Mouse (Mus musculus) neural tube, embryonic 10.5 days (tissue): ENCODE results near the gene Rcan1.

Experiments
- DNase-seq: peaks from one replicate; pipeline ENCODE4 v3.0.0-alpha.2; 2017; ENCODE audit warnings: low spot score; ENCODE audit errors: extremely low spot score

Gene Rcan1

DNA sequence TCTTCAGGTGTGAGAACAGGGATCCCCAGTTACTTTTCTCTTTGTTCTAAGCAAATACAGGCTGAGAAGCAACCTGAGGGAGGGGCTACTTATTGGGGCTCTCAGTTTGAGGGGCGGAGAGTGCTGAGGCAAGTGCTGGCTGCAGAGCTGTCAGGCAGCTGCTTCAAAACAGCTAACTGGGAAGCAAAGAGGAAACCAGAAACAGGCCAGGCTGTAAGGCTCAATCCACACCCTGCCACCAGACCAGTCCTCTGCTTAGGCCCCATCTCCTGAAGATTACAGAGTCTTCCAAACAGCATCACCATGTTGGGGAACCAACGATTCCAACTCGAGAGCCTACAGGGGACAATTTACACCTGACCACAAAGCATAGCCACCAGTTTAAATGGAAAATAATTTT lies 2.2 kb upstream of the Rcan1 start:
- no peak for DNase-seq

DNA sequence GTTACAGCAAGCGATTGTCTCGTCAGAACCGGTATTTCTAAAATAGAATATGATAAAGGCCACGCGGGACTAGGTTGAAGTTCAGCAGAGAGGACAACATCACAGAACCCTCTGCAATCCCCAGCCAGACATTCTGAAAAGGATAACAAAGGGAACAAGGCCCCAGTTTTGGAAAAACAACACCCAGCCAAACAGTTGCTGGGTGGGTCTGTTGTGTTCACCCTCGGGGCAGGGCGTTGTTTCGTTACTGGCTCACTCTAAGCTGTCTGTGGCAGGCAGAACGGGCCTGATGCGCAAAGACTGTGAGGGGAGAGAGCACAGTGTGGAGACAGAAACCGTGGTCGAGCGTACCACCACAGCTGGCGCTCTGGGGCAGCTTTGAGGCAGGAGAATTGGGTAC lies 2.2 kb downstream of the Rcan1 start:
- no peak for DNase-seq

DNA sequence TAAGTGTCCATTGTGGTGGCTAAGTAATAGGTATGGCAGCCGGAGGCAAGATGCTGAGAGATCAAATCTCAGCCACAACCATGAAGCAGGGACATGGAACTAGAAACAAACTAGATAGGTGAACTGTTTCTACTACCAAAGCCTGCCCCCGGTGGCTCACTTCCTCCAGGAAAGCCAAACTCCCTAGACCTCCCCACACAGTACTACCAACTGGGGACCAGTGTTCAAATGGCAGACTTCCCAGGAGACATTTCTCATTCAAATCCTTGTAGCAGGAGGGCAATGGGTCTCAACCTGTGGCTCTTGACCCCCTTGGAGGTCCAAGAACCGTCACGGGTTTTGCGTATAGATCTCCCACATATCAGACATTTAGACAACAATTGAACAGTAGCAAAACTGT lies 3.6 kb downstream of the Rcan1 start:
- no peak for DNase-seq

DNA sequence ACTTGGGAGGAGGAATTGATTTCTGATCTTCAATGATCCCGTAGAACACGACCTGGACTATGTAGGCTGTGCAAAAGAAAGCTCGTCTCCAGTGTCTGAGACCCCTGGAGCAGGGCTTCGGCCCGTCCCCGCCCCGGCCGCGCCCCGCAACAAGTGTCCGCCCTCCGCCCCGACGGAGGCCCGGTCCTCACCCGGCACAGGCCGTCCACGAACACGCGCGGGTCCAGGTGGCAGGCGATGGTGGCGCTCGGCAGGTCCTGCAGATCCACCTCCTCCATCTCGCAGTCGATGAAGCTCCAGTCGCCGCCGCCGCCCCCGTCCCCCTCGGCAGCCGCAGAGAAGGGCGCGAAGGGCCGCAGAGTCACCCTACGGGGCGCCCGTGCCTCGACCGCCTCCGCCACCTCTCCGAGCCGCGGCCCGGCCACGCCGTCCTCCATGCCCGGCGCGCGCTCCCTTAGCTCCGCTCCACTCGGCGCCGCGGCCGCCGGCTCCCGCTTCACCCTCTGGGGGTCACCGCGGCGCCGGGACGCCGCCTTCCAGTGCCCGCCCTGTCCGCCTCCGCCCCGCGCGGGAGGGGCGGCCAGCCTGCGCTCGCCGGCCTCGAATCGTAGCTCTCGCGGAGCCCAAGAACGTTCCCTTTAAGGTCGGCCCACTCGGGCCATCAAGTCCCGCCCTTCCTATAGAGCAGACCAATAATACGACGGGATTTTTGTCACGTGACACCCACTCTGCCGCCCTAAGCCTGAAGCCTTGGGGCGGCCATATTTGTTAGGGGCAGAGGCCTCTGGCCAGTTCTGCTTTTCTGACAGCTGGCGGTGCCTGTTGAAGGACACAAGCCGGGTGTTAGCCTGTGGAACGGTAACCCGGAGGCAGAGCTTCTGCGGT lies 4.8 kb downstream of the Rcan1 start:
- peak; percentile 94 for DNase-seq

DNA sequence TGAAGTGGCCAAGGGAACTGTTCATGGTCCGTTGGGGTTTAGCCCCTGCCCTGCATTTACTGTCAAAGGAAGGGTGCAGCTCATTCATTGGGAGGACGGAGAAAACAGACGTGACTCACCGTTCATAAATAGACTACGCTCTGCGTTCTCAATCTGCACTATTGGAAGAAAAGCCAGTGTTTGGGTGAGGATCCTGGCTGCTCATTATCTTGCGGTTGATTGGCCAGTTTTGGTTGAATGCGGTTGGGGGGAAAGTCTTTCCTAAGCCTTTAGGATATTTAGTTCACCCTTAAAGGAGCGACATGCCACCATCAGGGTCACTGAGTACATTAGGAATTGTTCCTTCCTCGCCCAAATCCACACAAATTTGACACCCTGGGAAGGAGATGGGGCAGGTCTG lies 5.4 kb downstream of the Rcan1 start:
- DNase-seq, result no peak

DNA sequence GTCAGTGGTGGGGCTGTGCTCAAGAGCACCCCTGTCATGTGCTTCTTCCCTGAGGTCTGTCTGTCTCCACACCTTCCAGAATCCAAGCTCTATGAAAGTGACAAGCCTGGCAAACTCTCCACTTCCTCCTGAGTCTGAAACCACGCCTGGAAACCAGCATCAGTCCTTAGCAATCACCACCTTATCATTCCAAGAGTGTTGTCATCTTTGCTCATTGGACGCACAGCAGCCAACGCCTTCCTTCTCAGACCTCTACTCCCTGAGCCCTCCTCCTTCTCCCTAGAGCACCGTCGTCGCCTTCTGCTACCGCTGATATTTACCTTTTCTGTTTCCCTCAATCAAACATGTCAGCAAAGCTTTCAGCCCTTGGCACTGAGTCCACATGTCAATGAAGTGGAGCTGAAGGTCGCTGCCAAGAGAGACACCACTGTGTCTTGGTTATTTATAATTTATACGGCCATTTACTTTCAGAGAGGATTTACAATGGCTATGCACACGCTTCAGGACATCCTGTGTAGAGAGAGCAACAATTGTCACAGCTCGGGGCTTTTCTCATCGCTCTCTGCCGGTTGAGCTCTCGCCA lies 6.2 kb downstream of the Rcan1 start:
- no peak for DNase-seq

DNA sequence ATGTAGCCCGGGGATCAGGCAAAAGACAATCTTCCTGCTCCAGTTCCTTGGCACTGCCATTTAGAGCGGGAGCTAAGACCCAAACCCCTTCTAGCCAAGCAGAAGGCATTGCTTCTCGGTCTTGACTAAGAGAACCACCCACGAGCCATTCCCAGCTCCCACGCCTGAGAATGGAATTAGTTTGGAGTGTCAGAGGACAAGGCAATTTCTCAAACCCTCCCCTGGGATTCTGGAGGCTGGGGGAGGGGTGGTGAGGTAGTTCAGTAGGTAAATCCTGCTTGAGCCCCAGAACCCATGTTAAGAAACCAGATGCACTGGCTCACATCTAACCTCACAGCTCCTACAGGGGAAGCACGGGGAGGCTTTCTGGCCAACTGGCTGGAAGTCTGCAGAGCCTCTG lies 9.3 kb downstream of the Rcan1 start:
- no peak for DNase-seq

DNA sequence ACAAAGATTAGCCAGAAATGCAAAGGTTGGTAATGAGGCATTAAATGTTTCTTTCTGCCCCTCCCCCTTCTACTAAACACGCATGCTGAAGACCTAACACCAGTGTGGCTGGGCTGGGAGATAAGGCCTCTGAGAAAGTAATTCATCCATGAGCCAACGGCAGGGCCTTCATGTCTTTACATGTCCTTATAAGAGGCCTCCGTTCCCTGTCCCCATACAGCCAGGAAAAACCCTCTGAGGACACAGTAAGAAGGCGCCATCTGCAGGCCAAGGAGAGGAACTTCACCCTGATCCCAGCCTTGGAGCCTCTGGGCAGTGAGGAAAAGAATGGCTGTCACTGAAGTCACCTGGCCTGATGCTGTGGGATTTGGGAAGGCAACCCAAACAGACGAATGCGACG lies 13.1 kb downstream of the Rcan1 start:
- peak; percentile 72 for DNase-seq

DNA sequence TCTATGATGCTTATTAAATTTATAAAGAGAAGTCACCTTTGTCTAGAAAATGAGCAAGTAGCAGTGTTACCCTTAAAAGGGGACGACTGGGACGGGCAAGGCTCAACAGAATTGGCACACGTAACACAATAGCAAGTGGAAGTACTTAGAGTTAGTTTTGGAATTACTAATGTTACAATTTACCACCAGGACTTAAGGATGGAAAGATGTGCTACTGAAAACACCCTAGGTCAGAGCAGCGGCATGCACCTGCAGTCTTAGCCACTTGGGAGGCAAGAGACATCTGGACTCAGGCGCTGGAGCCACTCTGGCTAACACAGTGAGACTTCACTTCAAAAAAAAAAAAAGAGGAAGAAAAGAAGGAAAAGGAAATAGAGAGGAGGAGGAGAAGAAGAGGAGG lies 14.7 kb downstream of the Rcan1 start:
- DNase-seq, result no peak

DNA sequence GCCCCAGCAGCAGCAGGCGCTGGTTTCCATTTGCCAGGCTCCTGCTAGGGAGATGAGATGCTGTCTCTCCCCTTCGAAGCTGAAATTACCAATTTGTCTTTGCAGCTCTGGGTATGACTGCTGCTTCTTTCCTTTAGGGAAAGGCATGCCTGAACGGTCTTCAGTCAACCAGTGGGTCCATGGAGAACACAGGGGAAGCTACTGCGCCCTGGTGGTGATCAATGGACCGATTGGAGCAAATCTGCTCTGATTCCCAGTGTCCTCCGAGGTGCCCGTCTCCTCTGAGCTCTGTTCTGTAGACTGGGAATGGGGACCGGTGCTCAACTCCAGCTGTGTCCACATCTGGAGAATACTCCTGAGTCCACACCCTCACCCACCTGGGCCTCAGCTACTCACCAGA lies 15.2 kb downstream of the Rcan1 start:
- no peak for DNase-seq

DNA sequence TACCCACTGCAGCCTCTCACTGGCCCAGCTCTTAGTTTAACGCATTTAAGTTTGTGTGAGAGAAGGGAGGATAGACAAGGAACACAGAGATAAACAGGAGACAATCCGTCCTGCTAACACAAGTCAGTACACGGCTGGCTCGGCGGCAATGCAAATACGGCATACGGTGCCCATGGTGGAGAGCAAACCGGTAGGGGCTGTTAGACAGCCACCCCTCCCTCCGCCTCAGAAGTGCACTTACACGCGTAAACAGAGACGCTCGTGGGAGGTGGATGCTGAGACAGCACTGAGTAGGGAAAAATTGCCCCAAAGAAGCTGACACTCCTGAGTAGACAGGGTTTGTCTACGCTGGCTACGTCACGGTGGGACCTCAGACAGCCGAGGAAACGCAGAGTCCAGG lies 16.2 kb downstream of the Rcan1 start:
- DNase-seq, result no peak

DNA sequence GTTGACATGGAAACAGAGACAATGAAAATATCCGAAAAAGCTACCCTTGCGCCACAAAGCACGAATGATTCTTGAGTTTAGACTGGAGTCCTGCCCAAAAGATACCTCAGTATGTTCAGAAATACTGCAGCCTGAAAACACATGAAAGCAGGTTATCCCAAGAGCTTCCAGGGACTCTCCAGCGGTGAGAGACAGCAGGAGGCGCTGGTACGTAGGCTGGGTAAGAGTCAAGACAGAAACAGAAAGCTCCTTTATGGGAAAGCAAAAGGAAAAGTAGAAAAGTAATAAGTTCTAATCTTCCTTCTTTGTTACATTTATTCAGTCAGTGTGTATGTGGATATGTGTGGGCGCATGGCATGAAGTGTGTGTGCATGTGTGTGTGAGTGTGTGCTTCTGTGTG lies 16.7 kb downstream of the Rcan1 start:
- DNase-seq, result no peak

DNA sequence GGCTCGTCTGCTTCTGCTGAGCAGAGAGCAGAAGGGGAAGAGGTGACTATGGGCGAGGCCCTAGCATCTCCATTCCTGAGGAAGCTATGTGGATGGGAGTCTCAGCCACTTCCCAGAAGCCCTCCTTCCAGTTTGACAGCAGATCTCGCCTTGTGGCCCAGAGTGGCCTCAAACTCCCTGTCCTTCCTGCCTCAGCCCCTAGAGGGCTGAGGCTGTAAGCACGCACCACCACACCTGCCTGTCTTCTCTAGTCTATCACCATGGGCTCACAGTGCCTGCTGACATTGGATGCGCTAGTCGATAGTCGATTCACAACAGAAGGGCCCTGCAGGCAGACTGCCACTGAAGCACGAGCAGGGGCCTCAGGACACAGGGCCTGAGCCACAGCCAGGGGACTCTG lies 18.1 kb downstream of the Rcan1 start:
- no peak for DNase-seq

DNA sequence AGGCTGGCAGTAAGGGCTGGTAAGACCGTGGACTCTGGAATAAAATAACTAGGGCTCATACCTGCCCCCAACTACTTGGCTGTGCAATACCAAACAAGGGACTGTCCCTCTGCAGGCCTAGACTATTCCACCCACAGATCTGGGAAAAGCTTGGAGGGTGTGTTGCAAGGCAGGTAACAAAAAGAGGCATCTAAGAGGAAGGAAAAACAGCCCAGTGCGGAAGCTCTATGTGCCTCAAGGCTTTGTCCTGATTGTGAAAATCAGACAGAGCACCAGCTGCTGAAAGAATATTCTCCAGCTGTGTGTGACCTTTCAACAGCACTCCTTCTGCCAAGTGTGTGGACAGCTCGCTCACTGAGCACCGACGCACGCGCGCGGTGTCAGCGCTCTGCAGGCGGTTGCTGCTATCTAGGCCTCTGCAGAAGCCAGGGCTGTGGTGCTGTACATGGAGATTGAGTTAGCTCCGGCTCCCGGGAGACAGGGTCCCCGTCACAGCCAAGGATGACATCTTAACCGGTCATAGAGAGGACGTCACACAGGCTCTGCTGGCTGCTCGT lies 19.1 kb downstream of the Rcan1 start:
- no peak for DNase-seq

DNA sequence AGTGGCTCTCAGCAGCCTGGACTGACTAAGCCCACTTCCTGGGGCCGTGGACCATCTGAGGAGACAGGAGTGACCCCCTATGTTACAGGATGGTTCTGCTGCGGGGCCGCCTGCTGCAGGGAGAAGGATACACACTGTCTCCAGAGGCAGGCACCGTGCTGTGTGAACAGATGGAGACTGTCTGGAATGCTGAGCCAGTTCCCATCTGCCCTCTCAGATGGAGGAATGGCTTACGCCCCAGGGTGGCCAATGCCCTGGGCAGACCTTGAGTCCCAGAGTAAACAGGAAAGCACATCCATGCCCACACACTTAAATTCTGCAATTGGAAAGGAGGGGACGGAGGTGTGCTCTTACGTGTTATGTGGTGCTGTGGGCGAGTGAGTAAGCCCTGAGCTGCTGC lies 20.3 kb downstream of the Rcan1 start:
- no peak for DNase-seq

DNA sequence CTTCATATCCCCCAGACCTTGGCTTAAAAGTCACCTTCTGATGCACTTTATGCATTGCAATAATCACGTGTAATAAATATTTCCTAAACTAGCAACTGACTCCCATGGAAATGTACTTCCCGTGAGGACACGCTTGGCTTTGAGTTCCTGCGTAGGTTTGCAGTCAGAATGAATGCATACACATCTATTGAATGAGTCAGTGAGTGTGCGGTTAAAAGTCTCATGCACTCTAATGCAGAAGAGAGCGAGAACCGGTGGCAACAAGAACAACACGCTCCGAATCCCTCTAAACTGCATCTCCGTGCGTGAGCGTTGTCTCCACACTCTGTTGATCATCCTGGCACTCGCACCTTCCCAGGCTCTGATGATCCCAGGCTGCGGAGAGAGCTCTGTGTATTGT lies 21.6 kb downstream of the Rcan1 start:
- no peak for DNase-seq

DNA sequence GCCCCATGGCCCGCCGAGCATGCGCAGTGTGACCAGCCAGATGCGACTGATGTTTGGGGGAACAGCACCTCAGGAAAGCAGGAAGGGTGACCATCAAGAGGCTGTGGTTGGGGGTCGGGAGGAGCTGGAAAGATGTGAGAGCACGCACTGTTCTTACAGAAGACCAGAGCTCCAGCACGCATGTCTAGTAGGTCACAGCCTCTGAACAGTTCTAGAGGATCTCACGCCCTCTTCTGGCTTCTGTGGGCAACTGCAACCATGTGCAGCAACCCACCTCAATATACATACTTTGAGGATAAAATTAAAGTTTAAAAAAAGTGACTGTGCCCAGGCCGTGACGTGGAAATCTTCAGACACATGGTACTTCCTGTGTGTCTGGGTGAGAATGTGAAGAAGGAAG lies 25.3 kb downstream of the Rcan1 start:
- peak; percentile 38 for DNase-seq

DNA sequence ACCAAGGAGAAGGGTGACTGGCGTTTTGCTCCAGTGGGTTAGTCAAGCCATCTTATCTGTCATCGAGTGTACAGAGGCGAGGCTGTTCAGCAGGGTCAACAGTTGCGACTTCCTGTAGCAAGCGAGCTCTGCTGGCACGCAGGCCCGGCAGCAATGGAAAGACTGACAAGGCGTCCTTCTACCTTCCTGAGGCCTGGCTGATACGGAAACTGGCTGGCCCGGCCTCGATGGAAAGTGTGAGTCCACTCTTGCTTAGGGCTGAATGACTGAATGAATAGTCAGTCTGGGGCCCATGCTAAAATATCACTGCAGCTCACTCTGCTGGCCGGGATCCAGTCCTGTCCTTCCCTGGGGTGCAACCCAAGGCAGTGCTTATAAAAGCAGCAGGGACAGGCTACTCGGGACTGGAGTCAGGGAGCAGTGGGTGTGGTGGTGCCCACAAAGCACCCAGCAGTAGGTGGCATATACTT lies 27.0 kb downstream of the Rcan1 start:
- DNase-seq, result no peak

DNA sequence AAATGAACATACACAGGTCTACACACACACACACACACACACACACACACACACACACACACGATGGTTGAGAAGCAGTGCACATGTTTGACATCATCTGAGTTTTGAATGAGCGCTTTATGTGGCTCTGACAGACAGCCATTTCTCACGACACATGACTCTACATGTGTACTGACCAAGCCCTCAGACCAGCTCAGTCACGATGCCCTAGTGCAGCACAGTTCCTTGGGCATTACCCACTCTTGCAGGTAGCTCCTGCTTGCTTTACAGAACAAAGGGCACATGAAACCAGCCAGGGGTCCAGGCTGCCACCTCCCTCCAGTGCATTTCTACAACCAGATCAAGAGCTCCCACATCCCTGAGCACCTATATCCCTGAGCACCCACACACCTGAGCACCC lies 27.7 kb downstream of the Rcan1 start:
- DNase-seq, result no peak

DNA sequence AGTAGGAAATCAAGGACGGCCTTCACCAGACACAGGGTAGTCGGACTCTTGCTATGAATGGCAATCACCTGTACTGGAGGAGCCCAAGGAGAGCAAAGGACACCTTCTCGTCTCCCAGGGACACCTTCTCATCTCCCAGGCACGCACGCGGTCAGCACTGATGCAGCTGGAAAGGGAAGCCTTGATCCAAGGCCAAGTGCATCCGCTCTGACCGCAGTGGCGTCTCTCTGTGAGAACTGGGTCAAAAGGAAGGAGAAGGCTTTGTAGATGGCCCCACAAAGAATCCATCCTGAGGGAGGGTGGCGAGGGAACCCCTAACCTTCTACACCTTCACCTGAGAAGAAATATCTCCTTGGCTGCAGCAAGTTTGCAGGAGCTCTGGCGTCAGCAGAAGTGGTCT lies 28.5 kb downstream of the Rcan1 start:
- DNase-seq, result no peak

DNA sequence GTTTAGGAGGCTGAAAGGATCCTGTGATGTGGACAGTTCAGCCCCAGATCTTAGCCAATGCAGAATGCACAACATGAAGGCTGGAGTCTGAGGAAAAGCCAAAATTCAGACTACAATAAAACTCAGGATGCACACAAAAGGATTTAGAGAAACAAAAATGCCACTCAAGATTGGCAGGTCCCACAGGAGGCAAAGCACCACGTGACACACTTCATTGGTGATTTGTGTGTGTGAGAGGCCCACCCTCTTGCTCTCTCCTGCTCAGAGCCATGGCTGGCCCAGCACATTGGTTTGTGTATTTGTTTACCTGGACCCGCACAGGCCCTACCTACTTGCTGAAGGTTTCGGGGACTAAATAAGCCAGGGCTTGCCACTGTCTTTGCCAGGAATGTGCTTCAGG lies 29.5 kb downstream of the Rcan1 start:
- no peak for DNase-seq

DNA sequence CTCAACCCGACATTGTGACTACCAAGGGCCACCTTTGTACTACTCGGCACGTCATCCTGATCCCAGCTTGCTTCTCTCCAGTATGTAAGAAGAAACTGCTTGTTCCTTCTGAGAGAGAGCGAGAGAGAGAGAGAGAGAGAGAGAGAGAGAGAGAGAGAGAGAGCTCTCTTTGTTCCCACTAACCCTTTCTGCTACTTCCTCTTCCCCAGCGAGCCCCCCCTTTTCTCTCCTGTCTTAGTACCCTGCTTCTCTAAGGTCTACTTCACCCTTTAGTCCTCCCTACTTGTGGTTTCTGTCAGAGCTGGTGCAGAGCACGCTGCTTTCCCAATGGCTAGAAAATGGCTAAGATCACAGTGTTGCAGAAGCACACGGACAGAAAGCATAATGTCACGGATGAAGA lies 30.4 kb downstream of the Rcan1 start:
- DNase-seq, result no peak

DNA sequence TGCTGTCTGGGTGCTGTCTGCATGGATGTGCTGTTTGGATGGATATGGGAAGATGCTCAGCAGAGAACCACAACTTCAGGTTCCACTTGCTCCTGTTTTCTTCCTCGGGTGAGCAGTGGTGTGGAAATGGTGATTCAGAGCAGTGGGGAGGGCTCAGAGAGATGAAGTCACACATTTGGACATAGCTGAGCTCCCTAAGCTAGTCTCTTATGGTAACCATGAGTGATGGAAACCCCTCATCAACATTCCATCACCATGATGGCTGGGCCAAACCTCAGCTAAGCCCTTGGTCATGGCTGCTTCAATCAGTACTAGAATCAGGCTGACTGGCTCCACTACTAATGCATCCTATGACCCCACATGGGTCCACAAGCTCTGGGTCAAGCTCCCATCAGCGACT lies 30.9 kb downstream of the Rcan1 start:
- no peak for DNase-seq
